Mouse (Mus musculus) left cerebral cortex, postnatal 4 days (tissue): ENCODE results near the gene Atp5e. TPM values are rescaled to one million over a fixed set of nuclear protein-coding genes. Genes with fewer than 3 reads are reported as not detected.

Source experiments
- DNase-seq: peaks from one replicate; pipeline ENCODE4 v3.0.0-alpha.2; 2022
- intact Hi-C: fragments of 180-260 bp; cut with DNase I; formaldehyde crosslinking; loops from one replicate; pipeline ENCODE4 v1.15.1; 2025
- total RNA-seq, 2 experiments: library from RNA; stranded (reverse); gene quantifications; 2 replicates each; pipeline ENCODE4 v1.2.3; 2021

The Atp5e gene
- total RNA-seq: 100 to 1,000 TPM; 318 to 338 TPM

GRCm38 (mm10) chr2:174463789-174464523 lies at the start of gene Atp5e:
Gene Atp5e, minus strand, starts transcription at chr2:174464105.
- peak; percentile 96 for DNase-seq
- intact Hi-C loops: loop anchor here (10.0 kb wide), 2 partner anchors 129 to 391 kb away; no protein-coding TSS in a partner anchor

GRCm38 (mm10) chr2:174509825-174510224 lies 45.9 kb upstream of the Atp5e start:
- no peak for DNase-seq
- intact Hi-C loops: no loop called here

GRCm38 (mm10) chr2:174507998-174508397 lies 44.1 kb upstream of the Atp5e start:
- DNase-seq: no peak
- intact Hi-C loops: no loop called here

GRCm38 (mm10) chr2:174502831-174503460 lies 39.0 kb upstream of the Atp5e start:
- intact Hi-C loops: no loop called here
- no peak for DNase-seq

GRCm38 (mm10) chr2:174502321-174502720 lies 38.4 kb upstream of the Atp5e start:
- intact Hi-C loops: no loop called here
- no peak for DNase-seq

- intact Hi-C loops: no loop called here
- no peak for DNase-seq
Measured at GRCm38 (mm10) chr2:174501517-174501916, 37.6 kb upstream of the Atp5e start.

- DNase-seq: no peak
- intact Hi-C loops: no loop called here
Measured at GRCm38 (mm10) chr2:174500814-174501503, 37.1 kb upstream of the Atp5e start.

GRCm38 (mm10) chr2:174492858-174493257 lies 29.0 kb upstream of the Atp5e start:
- no peak for DNase-seq
- intact Hi-C loops: no loop called here

- DNase-seq: no peak
- intact Hi-C loops: no loop called here
Measured at GRCm38 (mm10) chr2:174487005-174487404, 23.1 kb upstream of the Atp5e start.

- intact Hi-C loops: loop anchor here (10.0 kb wide), 1 partner anchor 196 kb away; no protein-coding TSS in a partner anchor
Measured at GRCm38 (mm10) chr2:174478746-174479145, 14.8 kb upstream of the Atp5e start.

GRCm38 (mm10) chr2:174477543-174478319 lies 13.8 kb upstream of the Atp5e start:
- no peak for DNase-seq
- intact Hi-C loops: loop anchor here (10.0 kb wide), 1 partner anchor 197 kb away; no protein-coding TSS in a partner anchor

More at GRCm38 (mm10) chr2:174478746-174479145, 14.8 kb upstream of the Atp5e start:
- DNase-seq: no peak

GRCm38 (mm10) chr2:174473550-174473927 lies 9.6 kb upstream of the Atp5e start:
- no peak for DNase-seq
- intact Hi-C loops: loop anchor here (10.0 kb wide), 1 partner anchor 201 kb away; no protein-coding TSS in a partner anchor

- DNase-seq: peak; percentile 100
- intact Hi-C loops: loop anchor here (10.0 kb wide), 1 partner anchor 202 kb away; no protein-coding TSS in a partner anchor
Measured at GRCm38 (mm10) chr2:174472818-174473549, 9.1 kb upstream of the Atp5e start, which contains the start of gene Prelid3b. Gene Prelid3b, minus strand, starts transcription at chr2:174473081.

GRCm38 (mm10) chr2:174472407-174472806 lies 8.5 kb upstream of the Atp5e start:
- DNase-seq: no peak
- intact Hi-C loops: loop anchor here (10.0 kb wide), 1 partner anchor 202 kb away; no protein-coding TSS in a partner anchor

- DNase-seq: no peak
- intact Hi-C loops: loop anchor here (10.0 kb wide), 1 partner anchor 204 kb away; no protein-coding TSS in a partner anchor
Measured at GRCm38 (mm10) chr2:174470786-174471405, 7.0 kb upstream of the Atp5e start.

- intact Hi-C loops: loop anchor here (10.0 kb wide), 1 partner anchor 204 kb away; no protein-coding TSS in a partner anchor
- no peak for DNase-seq
Measured at GRCm38 (mm10) chr2:174470333-174470732, 6.4 kb upstream of the Atp5e start.

GRCm38 (mm10) chr2:174463370-174463769 lies 535 bp downstream of the Atp5e start:
- intact Hi-C loops: loop anchor here (10.0 kb wide), 2 partner anchors 129 to 391 kb away; no protein-coding TSS in a partner anchor
- DNase-seq: peak; percentile 10

- intact Hi-C loops: no loop called here
- DNase-seq: no peak
Measured at GRCm38 (mm10) chr2:174459365-174459764, 4.5 kb downstream of the Atp5e start.

GRCm38 (mm10) chr2:174453681-174454080 lies 10.2 kb downstream of the Atp5e start:
- intact Hi-C loops: no loop called here

More at GRCm38 (mm10) chr2:174453681-174454080, 10.2 kb downstream of the Atp5e start:
- no peak for DNase-seq
